ENCODE assay signal across 9 mouse cellular contexts in genomic region chr7:127110239-127111007, GRCm38 (mm10). TPM values are rescaled to one million over a fixed set of nuclear protein-coding genes. Genes with fewer than 3 reads are reported as not detected.
A peak's percentile ranks its signal among the peaks of the same experiment; 100 is the strongest.
DNase-seq lines count a peak whose midpoint lies in the region; ATAC-seq lines count a peak whose summit lies in the region.
"Had no signal": no experiment of that assay in that cellular context is flagged by ENCODE, and none has a peak within 500 bp of the region (broad histone marks: within the 10 kb centered on the region; RNA-seq: fewer than 3 reads in every experiment).

No protein-coding gene starts in this region.

- H3K27ac ChIP-seq in kidney, embryonic 16.5 days (ENCODE audit: low read length) = no peak overlapping the region
- H3K27ac ChIP-seq in liver, embryonic 11.5 days (ENCODE audit: low read depth, low read length) = no peak overlapping the region

- H3K27me3 ChIP-seq in kidney, embryonic 16.5 days (ENCODE audit: insufficient read depth, low read length) = no peaks in the 10 kb centered on the region
- H3K27me3 ChIP-seq in liver, embryonic 11.5 days (replicated peaks; ENCODE audit: control insufficient read depth, insufficient read depth, low read length) = no peaks in the 10 kb centered on the region

- no peak overlapping the region for H3K4me3 ChIP-seq in kidney, embryonic 16.5 days (ENCODE audit: low read length)
- no peak overlapping the region for H3K4me3 ChIP-seq in liver, embryonic 11.5 days (ENCODE audit: low read depth, low read length)
- H3K4me3 ChIP-seq: erythroblast, embryonic 14.5 days had no signal

- H3K9ac ChIP-seq in kidney, embryonic 16.5 days (replicated peaks; ENCODE audit: low read length) = no peak overlapping the region
- no peak overlapping the region for H3K9ac ChIP-seq in liver, embryonic 11.5 days (ENCODE audit: low read depth, low read length)

- intact Hi-C loops in gastrocnemius, postnatal 14 days (cut with DNase I; ENCODE audit: low total_unique reads) = loop anchor here (2.0 kb wide), 1 partner anchor 280 kb away; the partner anchor contains the start of gene 4930451I11Rik

- H3K36me3 ChIP-seq in kidney, embryonic 16.5 days (ENCODE audit: insufficient read depth, low read length) = no peaks in the 10 kb centered on the region
- H3K36me3 ChIP-seq in liver, embryonic 11.5 days (ENCODE audit: control insufficient read depth, insufficient read depth, low read length) = no peaks in the 10 kb centered on the region

- peak; percentile 75 for ATAC-seq in common myeloid progenitor, adult 5-6 weeks (replicated peaks; ENCODE audit: low read depth, poor library complexity, severe bottlenecking)
- peak; percentile 13; the same call in 1 of the 2 replicates for ATAC-seq in kidney, embryonic 16.5 days (ENCODE audit: low FRiP score, low TSS enrichment)
- ATAC-seq in liver, embryonic 11.5 days (replicated peaks; ENCODE audit: low FRiP score) = peak; percentile 43; the same call in 1 of the 2 replicates

- 49% methylated on average over 18 of the region's 18 CpGs for WGBS in kidney, embryonic 16.5 days
- 46% methylated on average over 18 of the region's 18 CpGs for WGBS in liver, embryonic 11.5 days

- DNase-seq in 3T3-L1 (ENCODE audit: low read depth, low spot score) = peak; percentile 78
- DNase-seq in T-cell, adult 2 months (ENCODE audit: low spot score) = peak; percentile 72
- DNase-seq in gastrocnemius, postnatal 14 days = peak; percentile 70
- peak; percentile 76 for DNase-seq in liver, embryonic 11.5 days (ENCODE audit: low spot score)
- peak; percentile 71 for DNase-seq in neural tube, embryonic 10.5 days (ENCODE audit: extremely low spot score, low spot score)
- peak; percentile 83 for DNase-seq in testis, postnatal 10 days (ENCODE audit: low spot score)

- H3K9me3 ChIP-seq in kidney, embryonic 16.5 days (ENCODE audit: low read length) = no peaks in the 10 kb centered on the region
- H3K9me3 ChIP-seq in liver, embryonic 11.5 days (ENCODE audit: control insufficient read depth, low read length) = no peaks in the 10 kb centered on the region

- H3K4me2 ChIP-seq in kidney, embryonic 16.5 days (replicated peaks; ENCODE audit: low read depth, low read length) = no peak overlapping the region
- no peak overlapping the region for H3K4me2 ChIP-seq in liver, embryonic 11.5 days

- H3K4me1 ChIP-seq in kidney, embryonic 16.5 days (ENCODE audit: insufficient read depth, low read length) = peaks cover 14% of the 10 kb centered on the region; the same call in 1 of the 2 replicates
- H3K4me1 ChIP-seq in liver, embryonic 11.5 days (replicated peaks; ENCODE audit: control insufficient read depth, insufficient read depth, low read length) = peaks cover 13% of the 10 kb centered on the region

RNA-seq across cellular contexts. Expression of gene Qprt, which starts 11.6 kb away (rescaled TPM):
- 0.10 and 1.8 TPM in 2 replicates for total RNA-seq in common myeloid progenitor, adult 5-6 weeks (2017)
- total RNA-seq in gastrocnemius, postnatal 14 days (2021) = 1 to 10 TPM in 1 of 2 experiments, under 1 TPM in 1; 0.97 to 1.4 TPM
- polyA plus RNA-seq in kidney, embryonic 16.5 days (2015; fragmentation: Nextera tagmentation; extraction: Ambion mirVana) = 24.4 and 26.2 TPM in 2 replicates
- 43.8 and 44.2 TPM in 2 replicates for polyA plus RNA-seq in liver, embryonic 11.5 days (2014; fragmentation: Nextera tagmentation; extraction: Ambion mirVana)

RNA-seq across cellular contexts. Expression of gene AI467606, which starts 19.3 kb away (rescaled TPM):
- total RNA-seq in common myeloid progenitor, adult 5-6 weeks (2017) = 17.2 and 24.1 TPM in 2 replicates
- total RNA-seq in gastrocnemius, postnatal 14 days (2021) = under 1 TPM; 0.95 to 0.96 TPM
- 5.3 and 5.4 TPM in 2 replicates for polyA plus RNA-seq in kidney, embryonic 16.5 days (2015; fragmentation: Nextera tagmentation; extraction: Ambion mirVana)
- polyA plus RNA-seq in liver, embryonic 11.5 days (2014; fragmentation: Nextera tagmentation; extraction: Ambion mirVana) = 12.3 and 13.7 TPM in 2 replicates

RNA-seq across cellular contexts. Expression of gene Zg16, which starts 23.3 kb away (rescaled TPM):
- total RNA-seq in common myeloid progenitor, adult 5-6 weeks (2017) = 22.6 and 31.2 TPM in 2 replicates
- total RNA-seq in gastrocnemius, postnatal 14 days (2021) = not detected
- not detected in 2 replicates for polyA plus RNA-seq in kidney, embryonic 16.5 days (2015; fragmentation: Nextera tagmentation; extraction: Ambion mirVana)
- not detected in 2 replicates for polyA plus RNA-seq in liver, embryonic 11.5 days (2014; fragmentation: Nextera tagmentation; extraction: Ambion mirVana)
- polyA plus RNA-seq: erythroblast, embryonic 14.5 days had no signal

RNA-seq across cellular contexts. Expression of gene Spn, which starts 27.2 kb away (rescaled TPM):
- 278 and 335 TPM in 2 replicates for total RNA-seq in common myeloid progenitor, adult 5-6 weeks (2017)
- under 1 TPM; 0.24 to 0.27 TPM for total RNA-seq in gastrocnemius, postnatal 14 days (2021)
- polyA plus RNA-seq in kidney, embryonic 16.5 days (2015; fragmentation: Nextera tagmentation; extraction: Ambion mirVana) = 0.21 and 0.32 TPM in 2 replicates
- 12.7 and 14.4 TPM in 2 replicates for polyA plus RNA-seq in liver, embryonic 11.5 days (2014; fragmentation: Nextera tagmentation; extraction: Ambion mirVana)

Comparison
In these comparisons a context has a peak if more than half of its experiments do, and no peak if none do; other contexts are left out.
1. ATAC-seq: peak in every context shown above with its lines; median percentile 75 in common myeloid progenitor, adult 5-6 weeks; 43 in liver, embryonic 11.5 days; 13 in kidney, embryonic 16.5 days.
2. RNA of gene Zg16, which starts 23.3 kb away (total RNA-seq): 22.6 to 31.2 TPM in common myeloid progenitor, adult 5-6 weeks; not detected in gastrocnemius, postnatal 14 days; every median in the first group is over 10 times any median in the second.
3. Peak in every context shown above with its lines, with median percentiles within 50 percentile points of each other: DNase-seq.